Mouse (Mus musculus) megakaryocyte, embryonic 14.5 days (primary cell): ENCODE data around the gene Dcaf8.

Experiments used
- FLI1 ChIP-seq: IDR thresholded peaks from 2 replicates; pipeline ENCODE4 v1.6.1; 2012; ENCODE audit warnings: low read length, inconsistent platforms, mixed read lengths
- GATA1 ChIP-seq: IDR thresholded peaks from 3 replicates; pipeline ENCODE4 v1.6.1; 2012; ENCODE audit warnings: mixed read lengths, low read length, inconsistent platforms, borderline replicate concordance

DNA sequence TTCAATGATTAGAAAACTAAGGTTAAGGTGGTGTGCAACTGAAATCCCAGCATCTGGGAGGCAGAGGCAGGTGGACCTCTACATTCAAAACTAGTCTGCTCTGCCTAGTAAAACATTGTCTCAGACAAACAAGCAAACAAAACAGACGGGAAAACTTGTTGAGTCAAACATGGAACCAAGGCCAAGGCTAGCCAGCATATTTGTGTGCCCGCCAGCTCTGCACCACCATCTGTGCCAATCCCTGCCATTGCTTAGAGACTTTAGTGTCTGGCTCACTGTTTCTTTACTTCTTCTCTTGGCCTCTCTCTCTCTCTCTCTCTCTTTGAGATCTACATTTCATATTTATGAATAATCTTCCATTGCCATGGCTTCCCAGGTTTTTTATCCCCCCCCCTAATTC, 80.3 kb downstream of the Dcaf8 start:
- TF ChIP-seq GATA1 (no peak), FLI1 (no peak)
